Mouse (Mus musculus) neutrophil, adult 5-6 weeks (primary cell): ENCODE data around the gene Fmn2. TPM values are rescaled to one million over a fixed set of nuclear protein-coding genes. Genes with fewer than 3 reads are reported as not detected.

Experiments used
- ATAC-seq: fragments of 151-379, 151-347 bp; 2 replicates; pipeline ENCODE4 v1.8.0; 2017; ENCODE audit warnings: mild to moderate bottlenecking, moderate TSS enrichment; ENCODE audit not compliant: insufficient number of reproducible peaks, poor library complexity, low FRiP score, severe bottlenecking; ENCODE audit errors: extremely low read depth
- total RNA-seq: library from RNA; stranded (forward); fragments of 200-1000 nt; gene quantifications from 2 replicates; pipeline ENCODE4 v1.2.3, GENCODE M21; 2017

Fmn2 gene
- total RNA-seq, 1 experiment from 2014 or later: 0.12 TPM

DNA sequence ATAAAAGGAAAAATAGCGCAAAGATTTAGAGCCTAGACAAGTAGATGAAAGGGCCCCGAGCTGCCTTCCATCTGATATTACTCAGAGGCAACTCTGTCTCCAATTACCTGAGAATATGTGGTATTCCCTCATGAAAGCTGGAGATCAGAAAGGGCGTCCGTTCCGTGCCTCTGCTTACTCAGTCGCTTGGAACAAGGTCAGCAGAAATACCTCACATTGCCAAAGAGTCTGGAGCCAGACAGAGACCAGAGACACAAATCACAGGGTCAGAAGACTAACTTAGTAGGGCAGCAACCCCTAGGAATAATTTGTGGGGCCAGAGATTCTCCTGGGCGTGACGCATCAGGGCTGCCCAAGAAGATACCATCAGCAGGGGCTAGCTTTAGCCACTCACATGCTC is 237.3 kb downstream of the Fmn2 start:
- no peak for ATAC-seq

DNA sequence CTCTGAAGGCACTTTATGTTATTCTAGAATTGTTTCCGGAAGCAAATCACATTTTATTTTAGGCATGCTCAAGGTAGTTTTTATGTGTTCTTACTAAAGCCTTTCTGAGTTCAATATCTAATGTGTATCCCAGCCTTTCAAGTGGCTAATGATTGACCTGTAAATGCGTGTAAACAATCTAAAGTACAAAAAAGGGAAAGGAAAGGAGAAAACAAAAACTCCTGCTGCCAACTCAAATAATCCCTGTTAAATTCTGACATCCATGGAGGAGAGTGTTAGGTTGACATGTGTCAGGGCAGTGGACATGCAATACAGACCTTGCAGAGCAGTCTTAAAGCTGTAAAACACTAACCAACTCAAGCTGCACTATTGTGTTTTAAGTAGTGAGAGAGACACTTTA is 241.0 kb downstream of the Fmn2 start:
- no peak for ATAC-seq

DNA sequence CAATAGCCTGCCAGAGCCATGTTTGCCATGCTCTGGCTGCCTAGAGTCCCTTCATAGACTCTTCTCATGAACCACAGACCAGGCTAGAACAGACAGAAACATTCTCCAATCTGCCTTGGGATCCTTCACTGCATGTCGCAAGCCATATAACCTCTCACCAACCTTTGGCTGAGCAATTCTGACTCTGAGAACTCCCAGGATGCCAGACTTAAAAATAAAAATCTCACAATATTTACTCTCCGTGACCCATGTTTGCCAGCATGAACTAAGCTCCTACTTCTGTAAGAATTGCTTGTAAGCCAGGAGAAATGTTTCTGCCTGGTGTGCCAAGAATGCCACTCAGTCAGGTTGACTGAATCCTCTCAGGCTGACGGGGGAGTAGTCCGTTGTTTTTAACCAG is 246.9 kb downstream of the Fmn2 start:
- ATAC-seq: no peak

DNA sequence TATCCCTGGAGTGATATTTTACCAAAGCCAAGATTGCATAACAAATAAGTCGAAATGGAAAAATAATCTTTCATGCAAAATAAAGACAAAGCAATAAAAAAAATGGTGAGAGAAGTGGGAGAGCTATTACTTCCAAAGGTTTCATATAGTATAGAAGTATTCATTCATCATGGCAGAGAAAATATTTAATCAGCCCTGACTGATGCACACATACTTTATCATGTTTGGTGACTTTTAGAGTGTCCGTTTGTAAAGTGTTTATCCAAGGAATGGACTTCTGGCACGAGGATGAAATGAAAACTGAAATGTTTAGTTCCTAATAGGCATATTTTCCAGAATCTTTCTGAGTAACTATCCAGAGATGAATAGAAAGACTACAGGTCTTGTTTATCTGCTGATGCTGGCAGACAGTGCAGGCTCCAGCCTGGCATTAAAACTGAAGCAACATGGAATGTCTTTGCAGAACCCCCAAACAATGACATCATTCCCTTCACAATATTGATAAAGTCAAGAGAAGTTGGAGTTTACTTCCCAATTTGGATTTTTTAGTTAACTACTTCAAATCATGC is 249.4 kb downstream of the Fmn2 start:
- ATAC-seq: no peak

DNA sequence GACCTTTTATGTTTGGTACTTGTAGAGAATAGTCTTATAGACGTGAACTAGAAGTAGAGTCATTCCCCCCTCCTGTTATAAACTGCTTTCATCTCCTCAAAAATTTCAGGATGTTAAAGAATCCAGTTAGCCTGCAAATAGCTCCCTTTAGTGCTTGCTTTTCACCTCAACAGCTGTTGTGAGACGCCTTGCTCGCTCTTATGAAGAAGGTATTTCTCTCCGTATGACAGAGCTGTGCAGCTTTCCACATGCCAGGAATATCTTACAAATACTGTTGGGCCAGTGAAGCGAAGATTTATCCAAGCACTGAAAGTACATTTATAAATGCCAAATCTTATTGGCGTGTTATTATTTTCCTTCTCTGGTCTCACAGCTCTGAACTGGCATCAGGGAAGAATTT is 257.7 kb downstream of the Fmn2 start:
- no peak for ATAC-seq

DNA sequence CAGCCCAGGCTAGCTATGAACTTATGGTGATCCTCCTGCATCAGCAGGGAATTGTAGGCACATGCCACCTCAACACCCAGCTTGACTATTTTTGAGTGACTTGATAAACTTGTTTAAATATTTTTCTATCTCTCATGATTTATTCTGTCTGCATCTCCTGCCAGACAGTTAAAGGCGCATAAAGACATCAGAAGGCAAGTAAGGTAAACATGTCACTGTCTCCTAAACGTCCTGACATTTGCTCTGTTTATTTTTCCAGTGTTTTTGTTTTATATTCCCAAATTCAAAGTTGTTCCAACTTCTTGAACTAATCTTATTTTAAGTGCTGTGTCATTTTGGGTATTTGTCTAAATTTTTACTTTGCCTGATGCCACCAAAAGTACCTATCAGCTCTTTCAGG is 264.1 kb downstream of the Fmn2 start:
- ATAC-seq: no peak

DNA sequence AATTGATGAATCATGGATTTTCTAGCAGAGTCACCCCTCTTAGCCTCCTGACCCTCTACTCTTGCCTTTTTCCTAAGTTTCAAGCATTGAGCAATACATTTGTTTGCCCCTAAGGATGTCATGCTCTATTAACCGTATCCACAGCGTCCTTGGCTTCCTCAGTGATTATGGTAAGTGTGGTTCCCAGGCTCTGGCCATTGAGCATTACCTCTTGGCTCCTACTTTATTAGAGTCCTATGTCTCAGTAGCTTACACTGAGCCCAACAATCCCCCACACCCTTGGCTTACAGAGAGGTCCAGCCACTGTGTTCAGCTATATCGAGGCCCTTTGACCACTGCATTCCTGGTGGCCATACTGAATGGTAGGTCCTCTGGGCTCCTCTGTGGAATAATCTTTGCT is 265.2 kb downstream of the Fmn2 start:
- no peak for ATAC-seq

DNA sequence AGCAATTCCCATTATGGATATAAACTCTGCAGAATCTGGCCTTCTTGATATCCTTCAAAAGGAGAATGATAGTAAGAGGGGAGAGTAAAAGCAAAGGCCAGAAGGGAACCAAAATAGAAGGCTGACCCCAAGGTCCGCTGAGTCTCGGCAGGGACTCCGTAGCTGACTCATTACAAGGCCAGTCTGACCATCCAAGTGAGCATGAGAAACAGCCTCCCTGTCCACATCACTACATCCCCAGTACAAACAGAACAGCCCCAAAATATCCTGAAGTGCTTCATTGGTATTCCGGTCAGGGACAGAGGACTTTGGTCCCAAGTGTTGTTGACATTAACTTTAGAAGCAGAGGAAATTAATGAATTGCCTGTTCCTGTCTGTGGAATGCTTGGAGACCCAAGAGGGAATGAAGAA is 270.3 kb downstream of the Fmn2 start:
- no peak for ATAC-seq

DNA sequence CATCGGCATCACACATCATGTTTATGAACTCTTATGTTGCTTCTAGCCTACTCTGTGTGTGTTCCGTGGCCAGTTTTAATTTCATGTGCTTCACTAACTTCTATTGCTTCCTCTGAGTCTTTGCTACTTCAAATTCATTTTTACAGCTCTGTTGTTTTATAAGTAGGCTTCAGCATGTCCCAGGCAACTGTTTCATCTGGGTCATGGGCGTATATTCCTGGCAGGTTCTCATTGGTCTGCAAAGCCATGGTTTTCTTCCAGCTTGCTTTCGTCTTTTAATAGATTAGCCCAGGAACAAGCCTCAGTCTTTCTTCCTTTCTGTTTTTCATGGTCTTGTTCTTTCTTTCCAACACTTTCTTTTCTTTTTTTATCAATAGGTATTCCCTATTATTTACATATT is 279.4 kb downstream of the Fmn2 start:
- ATAC-seq: no peak

DNA sequence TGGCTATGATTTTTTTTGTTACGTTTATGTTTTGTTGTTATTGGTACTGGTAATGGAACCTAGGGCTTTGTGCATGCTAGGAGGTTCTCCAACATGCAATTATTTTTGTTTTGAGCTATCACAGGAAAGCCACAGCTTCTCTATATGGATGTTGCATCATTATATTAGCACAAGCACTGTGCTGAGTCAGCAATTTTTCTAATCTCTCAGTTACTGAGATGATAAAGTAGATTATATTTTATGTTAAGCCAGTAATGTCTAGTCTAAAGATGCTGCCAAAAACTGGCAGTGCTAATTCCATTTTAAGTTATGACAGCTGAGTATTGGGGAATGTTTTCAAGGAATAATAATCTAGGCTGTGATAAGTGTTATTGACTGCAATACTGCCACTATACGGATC is 287.0 kb downstream of the Fmn2 start:
- no peak for ATAC-seq

DNA sequence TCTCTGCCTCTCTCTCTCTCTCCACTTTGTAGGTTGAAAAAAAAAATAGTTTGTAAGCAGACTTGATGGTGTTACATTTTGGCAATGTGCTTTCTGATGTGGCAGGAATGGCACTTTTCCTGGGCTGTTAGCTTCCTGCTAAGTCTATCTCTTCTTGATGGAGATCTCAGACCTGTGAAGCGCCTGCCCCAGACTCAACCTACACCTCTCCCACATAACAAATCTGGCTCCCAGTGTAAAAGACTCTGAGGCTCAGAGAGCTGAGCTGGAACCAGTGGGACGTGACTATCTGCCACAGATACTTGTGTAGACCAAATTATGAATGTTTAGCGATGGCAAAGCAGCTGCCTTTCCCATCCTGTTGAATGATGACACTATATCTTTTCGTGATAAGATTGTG is 310.2 kb downstream of the Fmn2 start:
- ATAC-seq: no peak

DNA sequence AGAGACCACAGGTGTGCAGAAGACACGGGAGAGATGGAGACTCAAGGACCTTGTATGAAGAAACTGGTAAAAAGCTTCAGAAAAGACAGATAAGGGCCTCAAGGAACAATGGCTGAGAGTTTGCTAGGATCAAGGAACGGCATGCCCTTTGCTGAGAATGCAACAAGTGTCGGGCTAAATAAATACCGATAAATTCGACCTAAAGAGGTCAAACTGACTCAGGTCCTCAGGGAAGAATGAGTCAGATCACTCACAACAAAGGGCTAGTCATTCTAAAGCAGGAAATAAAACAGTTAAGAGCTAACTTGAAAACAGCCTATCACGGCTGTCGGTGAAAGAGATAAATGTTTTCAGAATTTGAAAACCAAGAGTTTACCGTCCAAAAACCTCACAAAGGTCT is 324.9 kb downstream of the Fmn2 start:
- ATAC-seq: no peak

DNA sequence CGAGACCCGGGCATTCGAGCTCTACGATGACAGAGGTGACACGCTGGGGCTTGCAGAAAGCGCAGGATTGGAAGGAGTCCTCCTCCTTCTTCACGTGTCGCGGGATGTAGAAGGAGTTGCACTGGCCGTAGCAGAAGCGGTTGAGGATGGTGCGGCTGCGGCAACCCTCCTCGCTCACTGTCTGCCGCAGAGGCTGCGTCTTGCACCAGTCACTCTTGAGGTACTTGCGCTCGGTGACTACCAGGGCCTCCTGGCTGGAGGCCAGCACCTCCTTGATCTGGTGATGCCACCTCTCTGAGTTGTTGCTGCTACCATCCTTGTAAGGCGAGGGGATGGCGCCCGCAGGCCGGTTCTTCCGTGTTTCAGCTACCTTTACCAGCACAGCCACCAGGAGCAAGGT is 335.2 kb downstream of the Fmn2 start:
- no peak for ATAC-seq

DNA sequence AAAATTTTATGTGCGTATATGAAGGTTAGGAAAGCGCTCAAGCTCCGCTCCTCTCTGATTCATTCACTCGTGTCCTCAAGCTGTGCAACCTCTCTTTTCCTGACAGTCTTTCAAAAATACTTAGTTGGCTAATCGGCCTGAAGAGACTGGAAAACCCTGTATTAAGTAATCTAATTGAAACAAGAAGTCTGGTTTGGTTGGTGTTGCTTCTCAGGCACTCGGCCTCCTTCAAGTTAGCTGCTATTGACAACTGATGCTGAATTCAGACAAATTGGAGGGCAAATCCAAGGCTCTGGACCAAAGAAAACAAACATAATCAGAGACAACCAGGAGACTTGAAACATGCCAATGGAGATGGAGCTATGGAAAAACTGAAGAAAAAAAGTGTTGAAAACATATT is 343.2 kb downstream of the Fmn2 start:
- ATAC-seq: no peak

DNA sequence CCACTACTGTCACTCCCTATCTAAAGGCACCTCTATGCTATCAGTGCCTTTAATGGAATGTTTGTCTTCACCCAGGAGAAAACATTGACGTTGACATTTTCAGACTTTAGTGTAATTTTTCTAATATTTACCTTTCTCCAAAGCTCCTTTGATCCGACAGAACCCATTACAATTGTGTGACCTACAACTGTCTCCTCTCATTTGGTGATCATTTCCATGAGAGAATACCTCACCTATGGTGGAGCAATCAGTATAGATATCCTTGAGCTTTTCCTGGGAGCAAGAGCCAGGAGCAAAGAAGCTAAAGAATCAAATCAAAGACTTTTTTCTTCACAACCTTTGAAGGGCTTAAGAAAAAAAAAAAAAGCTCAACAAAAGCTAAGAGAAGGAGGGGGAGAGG is 354.6 kb downstream of the Fmn2 start:
- no peak for ATAC-seq

DNA sequence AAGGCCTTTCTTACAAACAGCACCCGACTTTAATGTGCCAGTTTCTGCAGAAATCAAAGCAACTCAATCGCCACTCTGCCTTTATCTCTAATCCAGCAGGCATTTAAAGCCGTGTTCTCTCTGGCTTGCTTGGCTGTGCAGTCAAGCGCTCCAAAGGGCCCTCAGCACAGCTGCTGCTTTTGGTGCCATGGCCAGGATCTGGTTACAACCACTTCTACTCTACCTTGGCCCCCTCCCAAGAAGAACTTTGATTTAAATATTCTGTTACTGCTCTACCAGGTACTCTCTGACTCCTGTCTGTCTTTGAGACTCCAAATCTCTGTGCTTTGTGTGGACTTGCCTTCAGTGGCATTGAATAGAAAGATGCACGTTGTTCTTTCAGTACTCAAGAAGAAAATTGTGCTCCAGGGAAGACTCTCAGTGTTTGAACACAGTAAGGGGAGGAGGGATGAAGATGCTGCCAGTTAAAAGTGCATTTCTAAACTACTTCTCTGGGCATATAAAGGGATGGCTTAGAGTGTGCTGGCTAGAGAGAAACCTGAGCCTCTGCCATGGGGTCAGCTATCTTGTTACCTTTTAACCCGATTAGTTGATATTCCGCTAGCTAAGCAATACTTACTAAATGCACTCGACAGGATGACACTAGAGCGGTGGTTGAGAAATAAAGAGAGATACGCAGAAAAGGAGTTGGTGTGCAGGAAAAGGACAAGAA is 358.9 kb downstream of the Fmn2 start:
- ATAC-seq: no peak

Other genes starting within 250 kb of the Fmn2 start
- gene Olfr419, start 249.8 kb upstream of the Fmn2 start, total RNA-seq: not detected in 2 replicates
- gene Mptx1, start 171.3 kb upstream of the Fmn2 start, total RNA-seq: not detected in 2 replicates
- gene Olfr417, start 136.7 kb upstream of the Fmn2 start, total RNA-seq: not detected in 2 replicates
- gene Olfr248, start 110.8 kb upstream of the Fmn2 start, total RNA-seq: not detected in 2 replicates
- not detected in 2 replicates for gene Olfr414, start 77.8 kb upstream of the Fmn2 start, total RNA-seq
- gene Olfr220, start 59.7 kb upstream of the Fmn2 start, total RNA-seq: 0.23 TPM in 1 of 2 replicates, not detected in the other